Mouse (Mus musculus): ENCODE data around the gene Gm45234. TPM values are rescaled to one million over a fixed set of nuclear protein-coding genes. Genes with fewer than 3 reads are reported as not detected.

The Gm45234 gene
- polyA plus RNA-seq, 1 experiment from 2014 or later, result not detected

GRCm38 (mm10) chr6:124717968-124718367 is 37.9 kb downstream of the Gm45234 start:
- 74% methylated on average over 13 of the region's 13 CpGs for WGBS
- H3K4me2 ChIP-seq, result peak overlapping the region; percentile 48
- H3K27me3 ChIP-seq, result no peaks in the 10 kb centered on the region
- no peaks in the 10 kb centered on the region for H3K9me3 ChIP-seq (replicated peaks)
- no peak for ATAC-seq (replicated peaks; ENCODE audit: low FRiP score)
- peak overlapping the region; percentile 45; the same call in 1 of the 2 replicates for H3K9ac ChIP-seq
- peak overlapping the region; percentile 41 for H3K4me3 ChIP-seq (replicated peaks)
- peak overlapping the region; percentile 70 for H3K27ac ChIP-seq
- H3K4me1 ChIP-seq, result peaks cover 24% of the 10 kb centered on the region
- H3K36me3 ChIP-seq, result peaks cover 44% of the 10 kb centered on the region

- Histone ChIP-seq H3K4me2 (peak overlapping the region; percentile 48), H3K4me3 (replicated peaks) (peak overlapping the region; percentile 41; the same call in 1 of the 2 replicates), H3K27me3 (no peaks in the 10 kb centered on the region), H3K9ac (no peak overlapping the region), H3K9me3 (replicated peaks) (no peaks in the 10 kb centered on the region), H3K27ac (peak overlapping the region; percentile 5; the same call in 1 of the 2 replicates), H3K4me1 (peaks cover 25% of the 10 kb centered on the region), H3K36me3 (peaks cover 44% of the 10 kb centered on the region)
- no peak for ATAC-seq (replicated peaks; ENCODE audit: low FRiP score)
- WGBS, result 65% methylated on average over 20 of the region's 20 CpGs
These were observed 38.8 kb downstream of the Gm45234 start for GRCm38 (mm10) chr6:124716864-124717490.

- H3K4me2 ChIP-seq, result peak overlapping the region; percentile 79
- peaks cover 68% of the 10 kb centered on the region for H3K36me3 ChIP-seq
- peak overlapping the region; percentile 78 for H3K9ac ChIP-seq
- peak overlapping the region; percentile 93 for H3K27ac ChIP-seq
- H3K4me1 ChIP-seq, result peaks cover 39% of the 10 kb centered on the region
- 9% methylated on average over 11 of the region's 11 CpGs for WGBS
- no peaks in the 10 kb centered on the region for H3K9me3 ChIP-seq (replicated peaks)
- H3K27me3 ChIP-seq, result no peaks in the 10 kb centered on the region
- ATAC-seq (replicated peaks; ENCODE audit: low FRiP score), result no peak
- H3K4me3 ChIP-seq (replicated peaks), result peak overlapping the region; percentile 80
These were observed 42.9 kb downstream of the Gm45234 start for GRCm38 (mm10) chr6:124712918-124713317.

GRCm38 (mm10) chr6:124711824-124712782 is 43.7 kb downstream of the Gm45234 start, which contains the start of the genes Emg1 and Phb2:
TSS of gene Emg1 (minus strand) at chr6:124712178.
TSS of gene Phb2 (plus strand) at chr6:124712336.
- H3K4me3 ChIP-seq (replicated peaks), result peak within 1 kb of the TSS; percentile 80
- peaks cover 69% of the 10 kb centered on the region for H3K36me3 ChIP-seq

GRCm38 (mm10) chr6:124708289-124708889 is 47.4 kb downstream of the Gm45234 start:
- 92% methylated on average over 10 of the region's 10 CpGs for WGBS
- Histone ChIP-seq H3K9ac (no peak overlapping the region), H3K4me3 (replicated peaks) (no peak overlapping the region), H3K27ac (no peak overlapping the region), H3K36me3 (peaks cover 69% of the 10 kb centered on the region), H3K27me3 (no peaks in the 10 kb centered on the region), H3K4me2 (no peak overlapping the region), H3K4me1 (peaks cover 27% of the 10 kb centered on the region), H3K9me3 (replicated peaks) (no peaks in the 10 kb centered on the region)
- ATAC-seq (replicated peaks; ENCODE audit: low FRiP score), result no peak

More at GRCm38 (mm10) chr6:124711824-124712782, 43.7 kb downstream of the Gm45234 start, which contains the start of the genes Emg1 and Phb2:
- Histone ChIP-seq H3K4me2 (peak within 1 kb of the TSS; percentile 79), H3K27me3 (no peaks in the 10 kb centered on the region), H3K4me1 (peaks cover 38% of the 10 kb centered on the region), H3K27ac (peak within 1 kb of the TSS; percentile 93), H3K9ac (peak within 1 kb of the TSS; percentile 78), H3K9me3 (replicated peaks) (no peaks in the 10 kb centered on the region)
- under 1% methylated on average over 67 of the region's 76 CpGs for WGBS
- ATAC-seq (replicated peaks; ENCODE audit: low FRiP score), result peak; percentile 97

GRCm38 (mm10) chr6:124706061-124706627 is 49.7 kb downstream of the Gm45234 start:
- WGBS, result 78% methylated on average over 5 of the region's 5 CpGs
- no peaks in the 10 kb centered on the region for H3K27me3 ChIP-seq
- no peak for ATAC-seq (replicated peaks; ENCODE audit: low FRiP score)
- H3K4me3 ChIP-seq (replicated peaks), result no peak overlapping the region
- H3K36me3 ChIP-seq, result peaks cover 91% of the 10 kb centered on the region
- no peak overlapping the region for H3K9ac ChIP-seq
- H3K4me1 ChIP-seq, result peaks cover 23% of the 10 kb centered on the region
- no peaks in the 10 kb centered on the region for H3K9me3 ChIP-seq (replicated peaks)
- H3K27ac ChIP-seq, result no peak overlapping the region
- no peak overlapping the region for H3K4me2 ChIP-seq

- Histone ChIP-seq H3K4me2 (no peak overlapping the region), H3K4me1 (peaks cover 13% of the 10 kb centered on the region), H3K4me3 (replicated peaks) (no peak overlapping the region), H3K27me3 (no peaks in the 10 kb centered on the region), H3K9me3 (replicated peaks) (no peaks in the 10 kb centered on the region), H3K36me3 (peaks cover 97% of the 10 kb centered on the region), H3K9ac (no peak overlapping the region), H3K27ac (no peak overlapping the region)
- 97% methylated on average over 2 of the region's 2 CpGs for WGBS
- no peak for ATAC-seq (replicated peaks; ENCODE audit: low FRiP score)
These were observed 51.4 kb downstream of the Gm45234 start for GRCm38 (mm10) chr6:124704417-124704816.

GRCm38 (mm10) chr6:124703789-124704188 is 52.0 kb downstream of the Gm45234 start:
- Histone ChIP-seq H3K36me3 (peaks cover 98% of the 10 kb centered on the region), H3K27ac (no peak overlapping the region)
- ATAC-seq (replicated peaks; ENCODE audit: low FRiP score), result no peak

GRCm38 (mm10) chr6:124702784-124703103 is 53.1 kb downstream of the Gm45234 start:
- H3K4me2 ChIP-seq, result no peak overlapping the region
- H3K4me3 ChIP-seq (replicated peaks), result no peak overlapping the region
- peaks cover 97% of the 10 kb centered on the region for H3K36me3 ChIP-seq
- H3K4me1 ChIP-seq, result peaks cover 15% of the 10 kb centered on the region
- H3K9me3 ChIP-seq (replicated peaks), result no peaks in the 10 kb centered on the region
- no peak overlapping the region for H3K9ac ChIP-seq
- ATAC-seq (replicated peaks; ENCODE audit: low FRiP score), result peak; percentile 60
- H3K27me3 ChIP-seq, result no peaks in the 10 kb centered on the region
- 46% methylated on average over 3 of the region's 3 CpGs for WGBS
- H3K27ac ChIP-seq, result no peak overlapping the region

More at GRCm38 (mm10) chr6:124703789-124704188, 52.0 kb downstream of the Gm45234 start:
- 74% methylated on average over 7 of the region's 7 CpGs for WGBS
- Histone ChIP-seq H3K4me2 (no peak overlapping the region), H3K4me3 (replicated peaks) (no peak overlapping the region), H3K27me3 (no peaks in the 10 kb centered on the region), H3K9me3 (replicated peaks) (no peaks in the 10 kb centered on the region), H3K9ac (no peak overlapping the region), H3K4me1 (peaks cover 18% of the 10 kb centered on the region)

GRCm38 (mm10) chr6:124702102-124702783 is 53.6 kb downstream of the Gm45234 start:
- H3K4me2 ChIP-seq, result no peak overlapping the region
- no peaks in the 10 kb centered on the region for H3K9me3 ChIP-seq (replicated peaks)
- no peak overlapping the region for H3K27ac ChIP-seq
- 93% methylated on average over 17 of the region's 17 CpGs for WGBS
- peaks cover 92% of the 10 kb centered on the region for H3K36me3 ChIP-seq
- peaks cover 15% of the 10 kb centered on the region for H3K4me1 ChIP-seq
- H3K4me3 ChIP-seq (replicated peaks), result no peak overlapping the region
- no peaks in the 10 kb centered on the region for H3K27me3 ChIP-seq
- H3K9ac ChIP-seq, result no peak overlapping the region
- ATAC-seq (replicated peaks; ENCODE audit: low FRiP score), result peak; percentile 6; the same call in 1 of the 2 replicates

- Histone ChIP-seq H3K4me2 (no peak overlapping the region), H3K9ac (no peak overlapping the region), H3K9me3 (replicated peaks) (no peaks in the 10 kb centered on the region), H3K36me3 (peaks cover 83% of the 10 kb centered on the region), H3K4me3 (replicated peaks) (no peak overlapping the region), H3K27ac (no peak overlapping the region), H3K4me1 (peaks cover 15% of the 10 kb centered on the region), H3K27me3 (no peaks in the 10 kb centered on the region)
- 71% methylated on average over 8 of the region's 8 CpGs for WGBS
- ATAC-seq (replicated peaks; ENCODE audit: low FRiP score), result no peak
These were observed 54.5 kb downstream of the Gm45234 start for GRCm38 (mm10) chr6:124701338-124701737.
